Mouse (Mus musculus) midbrain, embryonic 14.5 days (tissue): ENCODE measurements around the gene Jakmip3. TPM values are rescaled to one million over a fixed set of nuclear protein-coding genes. Genes with fewer than 3 reads are reported as not detected.

ENCODE experiments used
- ATAC-seq: fragments of 200-750 bp; cut with Nextera tagmentation; 2 replicates; pipeline ENCODE4 v1.8.0; 2017; ENCODE audit warnings: moderate number of reproducible peaks, moderate library complexity; ENCODE audit not compliant: low FRiP score, low TSS enrichment
- DNase-seq: peaks from one replicate; pipeline ENCODE4 v3.0.0-alpha.2; 2015
- H3K27ac ChIP-seq: fragments of 300-500 bp; sonication (generic); replicated peaks from 2 replicates; pipeline ENCODE4 v1.5.1; 2014; ENCODE audit warnings: mild to moderate bottlenecking, low read depth, low read length, moderate library complexity
- H3K27me3 ChIP-seq: fragments of 300-500 bp; sonication (generic); 2 replicates; pipeline ENCODE4 v1.6.1; 2014; ENCODE audit warnings: low read length, control low read depth, mixed read lengths; ENCODE audit not compliant: control insufficient read depth, insufficient read depth
- H3K36me3 ChIP-seq: fragments of 300-500 bp; sonication (generic); 2 replicates; pipeline ENCODE4 v1.6.1; 2014; ENCODE audit warnings: low read length, control low read depth; ENCODE audit not compliant: control insufficient read depth, insufficient read depth
- H3K4me1 ChIP-seq: fragments of 300-500 bp; sonication (generic); 2 replicates; pipeline ENCODE4 v1.6.1; 2014; ENCODE audit warnings: mild to moderate bottlenecking, antibody characterized with exemption, low read length, control low read depth; ENCODE audit not compliant: control insufficient read depth, insufficient read depth
- H3K4me2 ChIP-seq: fragments of 300-500 bp; sonication (generic); 2 replicates; pipeline ENCODE4 v1.6.1; 2014; ENCODE audit warnings: mild to moderate bottlenecking, low read length, moderate library complexity
- H3K4me3 ChIP-seq: fragments of 300-500 bp; sonication (generic); replicated peaks from 2 replicates; pipeline ENCODE4 v1.5.1; 2014; ENCODE audit warnings: low read depth, low read length
- H3K9ac ChIP-seq: fragments of 300-500 bp; sonication (generic); replicated peaks from 2 replicates; pipeline ENCODE4 v1.6.1; 2014; ENCODE audit warnings: mild to moderate bottlenecking, low read length, moderate library complexity
- H3K9me3 ChIP-seq: fragments of 300-500 bp; sonication (generic); 2 replicates; pipeline ENCODE4 v1.6.1; 2016; ENCODE audit warnings: low read length, control low read depth, mixed read lengths; ENCODE audit not compliant: control insufficient read depth
- WGBS: fragments of 180-500 bp; shearing (Covaris S2); extraction: QIAGEN DNeasy Blood & Tissue Kit; methylation state at CpG from one replicate; pipeline ENCODE4 v1.1.7; 2014; 5-methylcytosine and 5-hydroxymethylcytosine counted together
- polyA plus RNA-seq: library from polyadenylated mRNA; unstranded; fragments of >200 nt; fragmentation: Nextera tagmentation; extraction: Ambion mirVana; gene quantifications from 2 replicates; pipeline ENCODE4 v1.2.1, GENCODE M21; 2014

Gene Jakmip3
- polyA plus RNA-seq, 1 experiment from 2014 or later, result 5.4 TPM

DNA sequence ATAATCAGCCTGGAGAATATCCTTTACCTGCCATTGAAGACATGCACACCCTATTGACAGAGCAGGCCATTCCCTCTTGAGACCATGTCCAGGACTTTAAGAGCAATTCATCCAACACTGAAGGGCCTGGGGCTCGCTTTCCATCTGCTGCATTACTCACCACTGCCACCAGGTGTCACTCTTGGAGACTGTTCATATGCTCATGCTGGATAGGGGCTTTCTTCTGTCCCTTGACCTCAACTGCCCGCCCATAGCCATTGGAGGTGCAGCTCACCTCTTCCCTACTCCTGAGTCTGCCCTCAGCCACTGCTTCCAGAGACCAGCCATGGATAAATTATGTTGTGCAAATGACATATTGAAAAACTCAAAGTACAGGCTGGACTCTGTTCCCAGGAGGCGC lies 70.5 kb downstream of the Jakmip3 start:
- Histone ChIP-seq H3K9ac (no peak overlapping the region), H3K4me2 (no peak overlapping the region), H3K4me1 (no peaks in the 10 kb centered on the region), H3K27me3 (no peaks in the 10 kb centered on the region), H3K9me3 (no peaks in the 10 kb centered on the region), H3K4me3 (no peak overlapping the region), H3K36me3 (no peaks in the 10 kb centered on the region), H3K27ac (no peak overlapping the region)
- 39% methylated on average over 3 of the region's 3 CpGs for WGBS
- DNase-seq (peak; percentile 70), ATAC-seq (no peak)

- Histone ChIP-seq H3K4me3 (no peak overlapping the region), H3K9ac (no peak overlapping the region), H3K9me3 (no peaks in the 10 kb centered on the region), H3K4me2 (no peak overlapping the region), H3K27me3 (no peaks in the 10 kb centered on the region), H3K36me3 (no peaks in the 10 kb centered on the region), H3K27ac (no peak overlapping the region), H3K4me1 (no peaks in the 10 kb centered on the region)
- WGBS, result 93% methylated on average over 2 of the region's 2 CpGs
- DNase-seq (no peak), ATAC-seq (no peak)
Observed at GRCm38 (mm10) chr7:139011586-139011985, 71.1 kb downstream of the Jakmip3 start.

DNA sequence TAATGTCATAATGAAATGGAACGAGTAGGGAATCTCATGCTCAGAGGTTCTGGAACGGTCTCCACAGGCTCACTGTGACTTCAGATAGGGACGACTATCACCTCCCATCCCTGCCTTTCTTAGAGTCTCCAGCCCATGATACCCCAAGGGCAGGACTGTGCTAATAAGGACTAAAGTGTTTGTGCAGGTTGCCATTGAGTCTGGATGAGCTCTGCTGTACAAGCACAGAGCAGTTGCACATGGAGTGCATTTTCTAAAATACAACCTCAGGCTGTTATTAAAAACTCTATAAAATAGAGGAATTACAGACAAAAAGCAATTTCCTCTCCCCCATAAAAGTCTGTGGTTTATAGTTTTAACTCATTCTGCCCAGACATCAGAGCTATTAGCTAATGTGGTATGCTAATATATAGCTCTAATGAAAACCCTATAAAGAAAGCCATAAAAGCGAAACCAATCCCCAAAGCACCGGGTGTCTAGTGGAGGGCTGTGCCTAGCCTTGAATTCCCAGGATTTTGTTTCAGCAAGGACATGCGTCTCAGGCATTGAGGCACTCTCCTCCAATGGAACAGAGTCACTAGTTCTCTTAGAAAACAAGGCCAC lies 72.3 kb downstream of the Jakmip3 start:
- no peaks in the 10 kb centered on the region for H3K36me3 ChIP-seq
- no peak overlapping the region for H3K9ac ChIP-seq

DNA sequence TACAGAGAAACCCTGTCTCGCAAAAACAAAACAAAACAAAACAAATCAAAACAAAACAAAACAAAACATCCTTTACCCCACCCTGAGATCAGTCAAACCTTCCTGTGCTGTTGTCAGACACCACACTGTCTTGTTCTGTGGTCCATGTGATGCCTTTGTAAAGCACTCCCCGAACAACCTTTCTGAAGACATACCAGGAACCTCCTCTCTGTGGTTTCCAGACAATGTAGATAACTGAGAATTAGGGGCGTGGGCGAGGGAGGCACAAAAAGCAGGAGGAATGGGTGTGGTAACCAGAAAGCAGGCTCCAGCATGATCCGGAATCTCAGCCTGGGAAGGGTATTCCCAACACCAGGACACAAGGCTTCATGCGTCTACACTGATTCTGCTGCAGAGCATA lies 74.6 kb downstream of the Jakmip3 start:
- Histone ChIP-seq H3K4me2 (no peak overlapping the region), H3K4me1 (0 out of 2 replicates have a peak, but pooled peaks cover 5% of the 10 kb centered on the region), H3K27me3 (no peaks in the 10 kb centered on the region), H3K9me3 (no peaks in the 10 kb centered on the region), H3K4me3 (no peak overlapping the region), H3K36me3 (no peaks in the 10 kb centered on the region), H3K9ac (no peak overlapping the region), H3K27ac (no peak overlapping the region)
- 87% methylated on average over 6 of the region's 6 CpGs for WGBS
- ATAC-seq, result no peak
- no peak for DNase-seq

More for the DNA sequence above, 72.3 kb downstream of the Jakmip3 start:
- 74% methylated on average over 6 of the region's 6 CpGs for WGBS
- H3K9me3 ChIP-seq, result no peaks in the 10 kb centered on the region
- no peak overlapping the region for H3K27ac ChIP-seq
- H3K4me1 ChIP-seq, result 0 out of 2 replicates have a peak, but pooled peaks cover 5% of the 10 kb centered on the region
- no peak overlapping the region for H3K4me3 ChIP-seq
- DNase-seq (no peak), ATAC-seq (no peak)
- no peaks in the 10 kb centered on the region for H3K27me3 ChIP-seq
- H3K4me2 ChIP-seq, result no peak overlapping the region

DNA sequence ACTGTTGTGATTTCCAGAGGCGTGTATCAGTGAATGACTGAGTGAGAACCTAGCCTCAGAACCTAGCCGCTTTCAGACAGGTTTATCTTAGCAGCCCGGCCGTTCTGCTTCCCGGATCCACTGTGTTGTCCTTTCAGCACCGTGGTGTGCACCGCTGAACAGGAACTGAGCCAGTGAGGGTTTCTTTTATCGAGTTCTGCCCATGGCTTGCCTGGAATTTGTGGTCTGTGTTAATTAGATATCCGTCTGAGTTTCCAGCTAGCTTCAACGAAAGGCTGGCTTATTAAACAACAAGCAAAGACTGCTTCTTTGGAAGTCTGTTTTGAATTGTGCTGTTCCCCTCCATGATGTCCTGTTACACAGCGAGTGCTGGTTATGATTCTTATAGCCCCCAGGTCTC lies 75.8 kb downstream of the Jakmip3 start:
- 32% methylated on average over 11 of the region's 11 CpGs for WGBS
- Histone ChIP-seq H3K4me2 (no peak overlapping the region), H3K27me3 (no peaks in the 10 kb centered on the region), H3K36me3 (no peaks in the 10 kb centered on the region), H3K9me3 (no peaks in the 10 kb centered on the region), H3K4me3 (no peak overlapping the region), H3K9ac (no peak overlapping the region), H3K4me1 (0 out of 2 replicates have a peak, but pooled peaks cover 5% of the 10 kb centered on the region), H3K27ac (no peak overlapping the region)
- DNase-seq (no peak), ATAC-seq (no peak)

DNA sequence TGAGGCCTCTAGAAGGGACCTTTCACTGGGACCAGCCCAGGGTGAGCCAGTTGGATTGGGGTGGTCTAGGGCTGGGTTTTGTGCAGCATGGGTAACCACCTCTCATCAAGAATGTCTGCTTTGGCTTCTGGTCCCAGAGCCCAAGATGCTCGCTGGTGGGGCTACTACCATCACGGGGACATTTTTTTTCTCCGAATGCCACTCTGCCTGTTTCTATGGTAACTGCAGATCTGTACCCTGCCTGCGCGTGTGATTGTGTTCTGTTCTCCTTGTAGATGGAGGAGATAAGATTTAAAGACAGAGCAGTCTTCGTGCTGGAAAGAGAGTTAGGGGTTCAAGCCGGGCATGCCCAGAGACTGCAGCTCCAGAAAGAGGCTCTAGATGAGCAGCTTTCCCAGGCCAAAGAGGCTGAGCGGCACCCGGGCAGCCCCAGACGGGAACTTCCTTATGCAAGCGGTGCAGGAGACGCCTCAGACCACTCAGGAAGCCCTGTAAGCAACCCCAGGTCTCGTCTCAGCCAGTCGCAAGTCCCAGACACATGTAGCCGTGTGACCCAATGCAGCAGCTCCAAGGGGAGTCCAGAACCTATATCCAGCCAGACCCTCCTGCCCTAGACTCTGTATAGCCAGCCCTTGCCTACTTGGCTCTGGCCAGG lies 76.8 kb downstream of the Jakmip3 start:
- DNase-seq, result peak; percentile 44
- H3K27ac ChIP-seq, result no peak overlapping the region
- 0 out of 2 replicates have a peak, but pooled peaks cover 5% of the 10 kb centered on the region for H3K4me1 ChIP-seq
- H3K4me2 ChIP-seq, result no peak overlapping the region
- no peak for ATAC-seq
- no peaks in the 10 kb centered on the region for H3K27me3 ChIP-seq
- H3K36me3 ChIP-seq, result no peaks in the 10 kb centered on the region
- no peak overlapping the region for H3K9ac ChIP-seq
- WGBS, result 56% methylated on average over 15 of the region's 15 CpGs
- no peak overlapping the region for H3K4me3 ChIP-seq
- H3K9me3 ChIP-seq, result no peaks in the 10 kb centered on the region

- WGBS, result 8% methylated on average over 20 of the region's 20 CpGs
- no peak for ATAC-seq
- H3K27ac ChIP-seq, result no peak overlapping the region
- H3K4me3 ChIP-seq, result no peak overlapping the region
- no peaks in the 10 kb centered on the region for H3K27me3 ChIP-seq
- H3K9ac ChIP-seq, result no peak overlapping the region
- 0 out of 2 replicates have a peak, but pooled peaks cover 5% of the 10 kb centered on the region for H3K4me1 ChIP-seq
- DNase-seq, result no peak
- no peak overlapping the region for H3K4me2 ChIP-seq
- no peaks in the 10 kb centered on the region for H3K9me3 ChIP-seq
- H3K36me3 ChIP-seq, result no peaks in the 10 kb centered on the region
Observed at GRCm38 (mm10) chr7:139020884-139021283, 80.4 kb downstream of the Jakmip3 start.

GRCm38 (mm10) chr7:139021326-139021725 lies 80.8 kb downstream of the Jakmip3 start:
- Histone ChIP-seq H3K4me2 (no peak overlapping the region), H3K27ac (no peak overlapping the region), H3K9ac (no peak overlapping the region), H3K4me1 (0 out of 2 replicates have a peak, but pooled peaks cover 5% of the 10 kb centered on the region), H3K9me3 (no peaks in the 10 kb centered on the region), H3K36me3 (no peaks in the 10 kb centered on the region), H3K4me3 (no peak overlapping the region), H3K27me3 (no peaks in the 10 kb centered on the region)
- 50% methylated on average over 1 of the region's 1 CpGs for WGBS
- DNase-seq (no peak), ATAC-seq (no peak)

GRCm38 (mm10) chr7:139027136-139027535 lies 86.6 kb downstream of the Jakmip3 start:
- H3K9ac ChIP-seq, result no peak overlapping the region

More at GRCm38 (mm10) chr7:139027136-139027535, 86.6 kb downstream of the Jakmip3 start:
- Histone ChIP-seq H3K36me3 (no peaks in the 10 kb centered on the region), H3K4me1 (no peaks in the 10 kb centered on the region), H3K4me2 (no peak overlapping the region), H3K4me3 (no peak overlapping the region), H3K27ac (no peak overlapping the region), H3K27me3 (no peaks in the 10 kb centered on the region), H3K9me3 (no peaks in the 10 kb centered on the region)
- ATAC-seq, result no peak
- 68% methylated on average over 5 of the region's 5 CpGs for WGBS
- no peak for DNase-seq
